Mouse (Mus musculus): ENCODE measurements at regions not wholly inside any gene's neighbourhood (a gene's known extent, or its start where the extent isn't known, plus 50 kb on each side); places are given as distances from the start of the nearest gene placed in this dataset.

- no peak for TF ChIP-seq POLR2A (IDR thresholded peaks at IDR 0.05; ENCODE audit: borderline replicate concordance, extremely low read depth, low read depth, low read length)
- Histone ChIP-seq H3K4me3 (replicated peaks; ENCODE audit: extremely low read depth, low read depth, low read length) (no peak overlapping the region), H3K4me1 (ENCODE audit: control insufficient read depth, insufficient read depth, low read length) (no peaks in the 10 kb centered on the region)
- DNase-seq = no peak
- WGBS = 62% methylated on average over 3 of the region's 3 CpGs
Measured at GRCm38 (mm10) chr1:45575131-45575530, 72.0 kb upstream of the Col5a2 start.

- no peak for TF ChIP-seq POLR2A (IDR thresholded peaks at IDR 0.05; ENCODE audit: borderline replicate concordance, extremely low read depth, low read depth, low read length)
- no peak for TF ChIP-seq CTCF (IDR thresholded peaks at IDR 0.05; ENCODE audit: insufficient read depth, low read length)
- Histone ChIP-seq H3K4me1 (ENCODE audit: control insufficient read depth, insufficient read depth, low read length) (no peaks in the 10 kb centered on the region), H3K4me3 (replicated peaks; ENCODE audit: extremely low read depth, low read depth, low read length) (no peak overlapping the region)
- DNase-seq = no peak
- 53% methylated on average over 1 of the region's 1 CpGs for WGBS
Measured at GRCm38 (mm10) chr1:45580466-45580865, 77.4 kb upstream of the Col5a2 start.

GRCm38 (mm10) chr1:45587351-45588025 is 84.4 kb upstream of the Col5a2 start:
- 70% methylated on average over 9 of the region's 9 CpGs for WGBS
- TF ChIP-seq POLR2A (IDR thresholded peaks at IDR 0.05; ENCODE audit: borderline replicate concordance, extremely low read depth, low read depth, low read length) = no peak
- no peak for TF ChIP-seq CTCF (IDR thresholded peaks at IDR 0.05; ENCODE audit: insufficient read depth, low read length)
- no peaks in the 10 kb centered on the region for H3K4me1 ChIP-seq (ENCODE audit: control insufficient read depth, insufficient read depth, low read length)
- no peak for DNase-seq
- no peak overlapping the region for H3K4me3 ChIP-seq (replicated peaks; ENCODE audit: extremely low read depth, low read depth, low read length)

- 15% methylated on average over 2 of the region's 2 CpGs for WGBS
- no peak for DNase-seq
- H3K4me3 ChIP-seq (replicated peaks; ENCODE audit: extremely low read depth, low read depth, low read length) = no peak overlapping the region
Measured at GRCm38 (mm10) chr1:45597316-45597715, 94.2 kb upstream of the Col5a2 start.

GRCm38 (mm10) chr1:45599421-45599820 is 96.3 kb upstream of the Col5a2 start:
- 60% methylated on average over 1 of the region's 1 CpGs for WGBS
- Histone ChIP-seq H3K4me1 (ENCODE audit: control insufficient read depth, insufficient read depth, low read length) (no peaks in the 10 kb centered on the region), H3K4me3 (replicated peaks; ENCODE audit: extremely low read depth, low read depth, low read length) (no peak overlapping the region)
- DNase-seq = no peak
- no peak for TF ChIP-seq CTCF (IDR thresholded peaks at IDR 0.05; ENCODE audit: insufficient read depth, low read length)
- TF ChIP-seq POLR2A (IDR thresholded peaks at IDR 0.05; ENCODE audit: borderline replicate concordance, extremely low read depth, low read depth, low read length) = no peak

More at GRCm38 (mm10) chr1:45597316-45597715, 94.2 kb upstream of the Col5a2 start:
- H3K4me1 ChIP-seq (ENCODE audit: control insufficient read depth, insufficient read depth, low read length) = no peaks in the 10 kb centered on the region
- no peak for TF ChIP-seq POLR2A (IDR thresholded peaks at IDR 0.05; ENCODE audit: borderline replicate concordance, extremely low read depth, low read depth, low read length)
- no peak for TF ChIP-seq CTCF (IDR thresholded peaks at IDR 0.05; ENCODE audit: insufficient read depth, low read length)

GRCm38 (mm10) chr1:45600011-45600410 is 96.9 kb upstream of the Col5a2 start:
- no peak for TF ChIP-seq CTCF (IDR thresholded peaks at IDR 0.05; ENCODE audit: insufficient read depth, low read length)
- no peak for TF ChIP-seq POLR2A (IDR thresholded peaks at IDR 0.05; ENCODE audit: borderline replicate concordance, extremely low read depth, low read depth, low read length)
- 76% methylated on average over 3 of the region's 3 CpGs for WGBS
- Histone ChIP-seq H3K4me1 (ENCODE audit: control insufficient read depth, insufficient read depth, low read length) (no peaks in the 10 kb centered on the region), H3K4me3 (replicated peaks; ENCODE audit: extremely low read depth, low read depth, low read length) (no peak overlapping the region)
- DNase-seq = no peak

- TF ChIP-seq CTCF (IDR thresholded peaks at IDR 0.05; ENCODE audit: insufficient read depth, low read length) (no peak), POLR2A (IDR thresholded peaks at IDR 0.05; ENCODE audit: borderline replicate concordance, extremely low read depth, low read depth, low read length) (no peak)
- H3K4me3 ChIP-seq (replicated peaks; ENCODE audit: extremely low read depth, low read depth, low read length) = no peak overlapping the region
- 72% methylated on average over 1 of the region's 1 CpGs for WGBS
- no peak for DNase-seq
- no peaks in the 10 kb centered on the region for H3K4me1 ChIP-seq (ENCODE audit: control insufficient read depth, insufficient read depth, low read length)
Measured at GRCm38 (mm10) chr1:45605571-45605970, 102.5 kb upstream of the Col5a2 start.

GRCm38 (mm10) chr1:45608316-45608715 is 105.2 kb upstream of the Col5a2 start:
- no peak for DNase-seq
- TF ChIP-seq CTCF (IDR thresholded peaks at IDR 0.05; ENCODE audit: insufficient read depth, low read length) = no peak

GRCm38 (mm10) chr1:45619008-45619407 is 115.9 kb upstream of the Col5a2 start:
- DNase-seq = no peak
- Histone ChIP-seq H3K4me3 (replicated peaks; ENCODE audit: extremely low read depth, low read depth, low read length) (no peak overlapping the region), H3K4me1 (ENCODE audit: control insufficient read depth, insufficient read depth, low read length) (no peaks in the 10 kb centered on the region)
- WGBS = 64% methylated on average over 2 of the region's 2 CpGs
- no peak for TF ChIP-seq POLR2A (IDR thresholded peaks at IDR 0.05; ENCODE audit: borderline replicate concordance, extremely low read depth, low read depth, low read length)
- no peak for TF ChIP-seq CTCF (IDR thresholded peaks at IDR 0.05; ENCODE audit: insufficient read depth, low read length)

More at GRCm38 (mm10) chr1:45608316-45608715, 105.2 kb upstream of the Col5a2 start:
- Histone ChIP-seq H3K4me3 (replicated peaks; ENCODE audit: extremely low read depth, low read depth, low read length) (no peak overlapping the region), H3K4me1 (ENCODE audit: control insufficient read depth, insufficient read depth, low read length) (no peaks in the 10 kb centered on the region)

- H3K4me3 ChIP-seq (replicated peaks; ENCODE audit: extremely low read depth, low read depth, low read length) = no peak overlapping the region
- WGBS = 58% methylated on average over 5 of the region's 5 CpGs
- TF ChIP-seq CTCF (IDR thresholded peaks at IDR 0.05; ENCODE audit: insufficient read depth, low read length) (no peak), POLR2A (IDR thresholded peaks at IDR 0.05; ENCODE audit: borderline replicate concordance, extremely low read depth, low read depth, low read length) (no peak)
- DNase-seq = no peak
- H3K4me1 ChIP-seq (ENCODE audit: control insufficient read depth, insufficient read depth, low read length) = no peaks in the 10 kb centered on the region
Measured at GRCm38 (mm10) chr1:45625921-45626320, 122.8 kb upstream of the Col5a2 start.

Data from lung, adult 2 months (tissue).